Mouse (Mus musculus) layer of hippocampus, adult 11-12 months (tissue): ENCODE results near the gene H2-K1.

Experiments used
- DNase-seq: peaks from one replicate; pipeline ENCODE4 v3.0.0; 2022; ENCODE audit warnings: low spot score

The H2-K1 gene

GRCm38 (mm10) chr17:33954646-33955554 is 45.2 kb downstream of the H2-K1 start:
- peak; percentile 10 for DNase-seq

GRCm38 (mm10) chr17:33953961-33954565 is 46.1 kb downstream of the H2-K1 start:
- peak; percentile 3 for DNase-seq

GRCm38 (mm10) chr17:33953310-33953709 is 46.8 kb downstream of the H2-K1 start:
- DNase-seq, result peak; percentile 3

GRCm38 (mm10) chr17:33952879-33953278 is 47.3 kb downstream of the H2-K1 start:
- DNase-seq, result no peak

GRCm38 (mm10) chr17:33952015-33952414 is 48.1 kb downstream of the H2-K1 start:
- DNase-seq, result peak; percentile 8

- peak; percentile 77 for DNase-seq
Observed at GRCm38 (mm10) chr17:33951021-33951946, 48.9 kb downstream of the H2-K1 start, which contains the start of gene B3galt4. B3galt4 (minus strand) TSS chr17:33951488.

- DNase-seq, result no peak
Observed at GRCm38 (mm10) chr17:33950131-33950625, 50.0 kb downstream of the H2-K1 start.

- peak; percentile 12 for DNase-seq
Observed at GRCm38 (mm10) chr17:33948905-33949537, 51.1 kb downstream of the H2-K1 start.

- DNase-seq, result no peak
Observed at GRCm38 (mm10) chr17:33948090-33948904, 51.9 kb downstream of the H2-K1 start.

GRCm38 (mm10) chr17:33947430-33948089 is 52.6 kb downstream of the H2-K1 start:
- DNase-seq, result peak; percentile 20
